9 mouse cellular contexts compared by ENCODE assay signal in the genomic region with DNA sequence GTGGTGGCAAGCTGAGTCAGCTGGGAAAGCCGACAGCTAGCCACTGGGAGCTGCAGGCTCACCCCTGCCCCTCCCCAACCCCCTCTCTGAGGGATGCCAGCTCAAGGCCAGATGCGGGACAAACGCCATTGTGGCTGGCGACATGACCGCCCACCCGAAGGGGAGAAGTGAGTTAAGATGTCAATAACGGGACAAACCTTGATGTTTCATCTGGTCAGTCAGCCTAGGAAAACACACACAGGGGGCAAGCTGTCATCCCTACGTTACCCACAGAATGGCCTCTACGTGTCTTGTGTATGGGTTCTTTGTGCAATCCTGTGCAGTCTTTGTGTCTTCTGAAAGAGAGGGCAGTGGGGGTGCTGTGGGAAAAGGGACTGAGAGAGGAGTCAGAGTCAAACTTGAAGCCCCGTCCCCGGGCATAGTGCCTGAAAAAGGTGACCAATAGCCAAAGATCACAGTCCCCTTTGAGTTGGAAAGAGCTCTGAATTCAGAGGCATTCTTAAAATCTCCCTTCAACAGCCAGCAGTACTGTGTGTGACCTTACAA. TPM values are rescaled to one million over a fixed set of nuclear protein-coding genes. Genes with fewer than 3 reads are reported as not detected.
DNase-seq lines count a peak whose midpoint lies in the region; ATAC-seq and TF ChIP-seq lines count a peak whose summit lies in the region.
"Had no signal": no experiment of that assay in that cellular context is flagged by ENCODE, and none has a peak within 500 bp of the region (broad histone marks: within the 10 kb centered on the region; RNA-seq: fewer than 3 reads in every experiment).

No protein-coding gene starts in this region.

- no peaks in the 10 kb centered on the region for H3K27me3 ChIP-seq in heart, embryonic 10.5 days (ENCODE audit: insufficient read depth, poor library complexity, severe bottlenecking)
- H3K27me3 ChIP-seq in heart, postnatal 0 days (ENCODE audit: control insufficient read depth, insufficient read depth, low read length): no peaks in the 10 kb centered on the region
- peaks cover 14% of the 10 kb centered on the region for H3K27me3 ChIP-seq in liver, embryonic 16.5 days (ENCODE audit: control insufficient read depth, insufficient read depth, low read depth, low read length)

- peak overlapping the region; percentile 64 for H3K9ac ChIP-seq in heart, postnatal 0 days (replicated peaks; ENCODE audit: low read depth, low read length)
- peak overlapping the region; percentile 52 for H3K9ac ChIP-seq in liver, embryonic 16.5 days (ENCODE audit: low read depth, low read length)

- peaks cover 22% of the 10 kb centered on the region for H3K4me1 ChIP-seq in heart, embryonic 10.5 days
- H3K4me1 ChIP-seq in heart, postnatal 0 days (ENCODE audit: control insufficient read depth, insufficient read depth): peaks cover 20% of the 10 kb centered on the region
- peaks cover 13% of the 10 kb centered on the region for H3K4me1 ChIP-seq in liver, embryonic 16.5 days (ENCODE audit: control insufficient read depth, low read depth, low read length)

- 2% methylated on average over 11 of the region's 11 CpGs for WGBS in heart, embryonic 10.5 days
- 3% methylated on average over 11 of the region's 11 CpGs for WGBS in heart, postnatal 0 days
- WGBS in liver, embryonic 16.5 days (ENCODE audit: insufficient replicate concordance): 6% methylated on average over 11 of the region's 11 CpGs

- H3K4me2 ChIP-seq in heart, postnatal 0 days (ENCODE audit: low read depth, low read length): peak overlapping the region; percentile 83
- peak overlapping the region; percentile 61 for H3K4me2 ChIP-seq in liver, embryonic 16.5 days (ENCODE audit: low read depth, low read length)

- H3K4me3 ChIP-seq in heart, embryonic 10.5 days: peak overlapping the region; percentile 75
- peak overlapping the region; percentile 56 for H3K4me3 ChIP-seq in heart, postnatal 0 days (ENCODE audit: low read depth, low read length)
- H3K4me3 ChIP-seq in liver, embryonic 16.5 days (ENCODE audit: low read depth, low read length): peak overlapping the region; percentile 59

- TF ChIP-seq CTCF in heart, postnatal 0 days (IDR thresholded peaks at IDR 0.05; ENCODE audit: low read depth): no peak; the same call in 1 of the 2 replicates

- H3K36me3 ChIP-seq in heart, embryonic 10.5 days: no peaks in the 10 kb centered on the region
- no peaks in the 10 kb centered on the region for H3K36me3 ChIP-seq in heart, postnatal 0 days (replicated peaks; ENCODE audit: control insufficient read depth, insufficient read depth, low read length)
- H3K36me3 ChIP-seq in liver, embryonic 16.5 days (ENCODE audit: control insufficient read depth, insufficient read depth): no peaks in the 10 kb centered on the region
- H3K36me3 ChIP-seq: G1E had no signal

- no peak for TF ChIP-seq EP300 in heart, postnatal 0 days (IDR thresholded peaks at IDR 0.05; ENCODE audit: low read depth)

- peak; percentile 12 for ATAC-seq in heart, postnatal 0 days (ENCODE audit: insufficient read depth, low read depth)
- ATAC-seq in liver, embryonic 16.5 days (ENCODE audit: low read depth): no peak; the same call in 1 of the 2 replicates

- no peaks in the 10 kb centered on the region for H3K9me3 ChIP-seq in heart, embryonic 10.5 days
- no peaks in the 10 kb centered on the region for H3K9me3 ChIP-seq in heart, postnatal 0 days (replicated peaks; ENCODE audit: control insufficient read depth, low read length)
- no peaks in the 10 kb centered on the region for H3K9me3 ChIP-seq in liver, embryonic 16.5 days (replicated peaks; ENCODE audit: control insufficient read depth, low read length)
- H3K9me3 ChIP-seq: G1E had no signal

- no peak for DNase-seq in heart, embryonic 10.5 days (ENCODE audit: low spot score)
- no peak for DNase-seq in heart, adult 11 months
- DNase-seq in adipocyte (ENCODE audit: low spot score): peak; percentile 86
- no peak for DNase-seq in heart, postnatal 0 days (ENCODE audit: low spot score)
- no peak for DNase-seq in T-cell, adult 2 months (ENCODE audit: low spot score)
- no peak for DNase-seq in gastrocnemius, postnatal 10 days
- no peak for DNase-seq in ovary, postnatal 10 days (ENCODE audit: low spot score)

- H3K27ac ChIP-seq in heart, embryonic 10.5 days: peak overlapping the region; percentile 88
- H3K27ac ChIP-seq in heart, postnatal 0 days (ENCODE audit: low read depth): peak overlapping the region; percentile 80
- H3K27ac ChIP-seq in liver, embryonic 16.5 days (ENCODE audit: low read length): peak overlapping the region; percentile 54; the same call in 1 of the 2 replicates

RNA-seq across cellular contexts. Expression of a gene that starts 49.4 kb away (rescaled TPM):
- 31.5 and 36.8 TPM in 2 replicates for polyA plus RNA-seq in heart, embryonic 10.5 days (2016; fragmentation: Nextera tagmentation; extraction: Ambion mirVana)
- total RNA-seq in heart, postnatal 0 days (2014; rRNA removed; ENCODE audit: low replicate concordance): 38.9 and 55.6 TPM in 2 replicates
- 40.6 and 44.1 TPM in 2 replicates for polyA plus RNA-seq in heart, postnatal 0 days (2015; fragmentation: Nextera tagmentation; extraction: Ambion mirVana)
- 14.6 and 18.5 TPM in 2 replicates for polyA plus RNA-seq in liver, embryonic 16.5 days (2015; fragmentation: Nextera tagmentation; extraction: Ambion mirVana)
- 10 to 100 TPM; 42.6 to 51.8 TPM for total RNA-seq in gastrocnemius, postnatal 10 days (2021)
